Mouse (Mus musculus) kidney, embryonic 16.5 days (tissue): ENCODE measurements around the gene Ikbke. TPM values are rescaled to one million over a fixed set of nuclear protein-coding genes. Genes with fewer than 3 reads are reported as not detected.
"Not testable (repeated sequence)": the region's sequence is repeated elsewhere in the genome, so short reads cannot be mapped to it uniquely, and the experiment has no call there.

Experiments used
- ATAC-seq: fragments of 200-750 bp; cut with Nextera tagmentation; 2 replicates; pipeline ENCODE4 v1.8.0; 2017; ENCODE audit warnings: moderate TSS enrichment; ENCODE audit not compliant: low FRiP score, low TSS enrichment
- H3K27ac ChIP-seq: fragments of 300-500 bp; sonication (generic); 2 replicates; pipeline ENCODE4 v1.5.1; 2014; ENCODE audit warnings: low read length
- H3K27me3 ChIP-seq: fragments of 300-500 bp; sonication (generic); 2 replicates; pipeline ENCODE4 v1.6.1; 2014; ENCODE audit warnings: low read length, control low read depth, mixed read lengths; ENCODE audit not compliant: insufficient read depth
- H3K36me3 ChIP-seq: fragments of 300-500 bp; sonication (generic); 2 replicates; pipeline ENCODE4 v1.6.1; 2014; ENCODE audit warnings: low read length, control low read depth, mixed read lengths; ENCODE audit not compliant: insufficient read depth
- H3K4me1 ChIP-seq: fragments of 300-500 bp; sonication (generic); 2 replicates; pipeline ENCODE4 v1.6.1; 2014; ENCODE audit warnings: low read length, control low read depth, mixed read lengths; ENCODE audit not compliant: insufficient read depth
- H3K4me2 ChIP-seq: fragments of 300-500 bp; sonication (generic); replicated peaks from 2 replicates; pipeline ENCODE4 v1.6.1; 2014; ENCODE audit warnings: low read depth, low read length
- H3K4me3 ChIP-seq: fragments of 300-500 bp; sonication (generic); 2 replicates; pipeline ENCODE4 v1.5.1; 2014; ENCODE audit warnings: mild to moderate bottlenecking, low read length
- H3K9ac ChIP-seq: fragments of 300-500 bp; sonication (generic); replicated peaks from 2 replicates; pipeline ENCODE4 v1.6.1; 2014; ENCODE audit warnings: low read length
- H3K9me3 ChIP-seq: fragments of 300-500 bp; sonication (generic); 2 replicates; pipeline ENCODE4 v1.6.1; 2016; ENCODE audit warnings: low read length, control low read depth
- WGBS: fragments of 180-500 bp; shearing (Covaris S2); extraction: QIAGEN DNeasy Blood & Tissue Kit; methylation state at CpG from one replicate; pipeline ENCODE4 v1.1.7; 2014; 5-methylcytosine and 5-hydroxymethylcytosine counted together
- polyA plus RNA-seq: library from polyadenylated mRNA; unstranded; fragments of >200 nt; fragmentation: Nextera tagmentation; extraction: Ambion mirVana; gene quantifications from 2 replicates; pipeline ENCODE4 v1.2.1, GENCODE M21; 2015

Ikbke gene
- polyA plus RNA-seq, 1 experiment from 2014 or later, result 4.8 TPM

- WGBS, result 36% methylated on average over 22 of the region's 22 CpGs
- H3K9ac ChIP-seq, result no peak overlapping the region
- H3K9me3 ChIP-seq, result no peaks in the 10 kb centered on the region
- H3K4me2 ChIP-seq, result no peak overlapping the region
- H3K27me3 ChIP-seq, result no peaks in the 10 kb centered on the region
- peaks cover 2% of the 10 kb centered on the region; the same call in 1 of the 2 replicates for H3K4me1 ChIP-seq
- H3K27ac ChIP-seq, result no peak overlapping the region
- H3K36me3 ChIP-seq, result no peaks in the 10 kb centered on the region
- no peak overlapping the region for H3K4me3 ChIP-seq
- ATAC-seq, result peak; percentile 28; the same call in 1 of the 2 replicates
Observed at GRCm38 (mm10) chr1:131269797-131270578, 9.4 kb downstream of the Ikbke start.

DNA sequence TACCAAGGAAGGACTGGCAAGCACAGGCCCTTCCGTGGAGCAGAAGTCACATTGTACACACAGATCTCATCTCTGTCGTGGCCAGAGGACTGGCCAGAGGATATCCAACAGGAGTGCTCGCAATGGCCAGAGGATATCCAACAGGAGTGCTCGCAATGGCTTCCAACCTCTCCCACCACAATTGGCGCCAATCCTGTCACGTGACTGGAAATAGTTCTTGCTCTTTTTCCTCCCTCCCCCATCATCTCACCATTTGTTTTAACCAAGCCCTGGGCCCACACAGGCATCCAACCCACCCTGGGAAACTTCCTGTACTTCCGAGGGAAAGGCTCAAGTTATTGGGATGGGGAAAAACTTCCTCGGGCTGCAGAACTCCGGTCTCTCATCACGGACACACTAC lies 10.6 kb downstream of the Ikbke start:
- H3K9me3 ChIP-seq, result no peaks in the 10 kb centered on the region
- H3K36me3 ChIP-seq, result no peaks in the 10 kb centered on the region
- no peaks in the 10 kb centered on the region for H3K4me1 ChIP-seq
- no peak for ATAC-seq
- no peak overlapping the region for H3K9ac ChIP-seq
- H3K4me3 ChIP-seq, result no peak overlapping the region
- no peak overlapping the region for H3K27ac ChIP-seq
- H3K27me3 ChIP-seq, result no peaks in the 10 kb centered on the region
- WGBS, result 83% methylated on average over 10 of the region's 10 CpGs
- no peak overlapping the region for H3K4me2 ChIP-seq

DNA sequence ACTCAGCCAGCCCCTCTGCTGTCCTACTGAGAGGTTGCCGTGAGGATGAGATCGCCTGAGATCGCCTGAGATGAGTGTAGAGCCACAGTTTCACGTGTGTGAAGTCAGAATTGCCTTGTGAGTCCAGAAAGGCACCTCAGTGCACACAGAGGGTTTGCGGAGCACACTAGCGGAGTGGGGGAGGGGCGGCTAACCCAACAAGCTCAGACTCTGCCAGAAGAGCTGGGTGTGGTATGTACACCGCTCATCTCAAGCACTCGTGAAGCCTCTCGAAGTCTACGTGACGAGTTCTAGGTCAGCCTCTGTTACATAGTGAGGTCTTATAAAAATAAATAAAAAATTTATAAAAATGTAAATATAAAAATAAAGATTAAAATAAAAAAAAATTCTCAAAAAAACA lies 15.5 kb downstream of the Ikbke start:
- H3K9me3 ChIP-seq, result no peaks in the 10 kb centered on the region
- no peak overlapping the region for H3K9ac ChIP-seq
- no peaks in the 10 kb centered on the region for H3K27me3 ChIP-seq
- no peak overlapping the region for H3K4me3 ChIP-seq
- no peak overlapping the region for H3K4me2 ChIP-seq
- H3K4me1 ChIP-seq, result no peaks in the 10 kb centered on the region
- WGBS, result 82% methylated on average over 12 of the region's 12 CpGs
- H3K36me3 ChIP-seq, result no peaks in the 10 kb centered on the region
- H3K27ac ChIP-seq, result no peak overlapping the region
- ATAC-seq, result no peak

- H3K9me3 ChIP-seq, result no peaks in the 10 kb centered on the region
- no peak overlapping the region for H3K27ac ChIP-seq
- no peak for ATAC-seq
- 33% methylated on average over 10 of the region's 10 CpGs for WGBS
- no peaks in the 10 kb centered on the region for H3K27me3 ChIP-seq
- H3K4me3 ChIP-seq, result no peak overlapping the region
- H3K9ac ChIP-seq, result no peak overlapping the region
- H3K4me1 ChIP-seq, result no peaks in the 10 kb centered on the region
- 0 out of 2 replicates have a peak, but pooled peaks cover 2% of the 10 kb centered on the region for H3K36me3 ChIP-seq
- H3K4me2 ChIP-seq, result no peak overlapping the region
Observed at GRCm38 (mm10) chr1:131260309-131260656, 19.1 kb downstream of the Ikbke start.

GRCm38 (mm10) chr1:131259632-131260308 lies 19.6 kb downstream of the Ikbke start:
- Histone ChIP-seq H3K4me1 (no peaks in the 10 kb centered on the region), H3K4me2 (no peak overlapping the region), H3K9ac (no peak overlapping the region), H3K9me3 (no peaks in the 10 kb centered on the region), H3K4me3 (no peak overlapping the region), H3K27me3 (no peaks in the 10 kb centered on the region), H3K27ac (no peak overlapping the region), H3K36me3 (0 out of 2 replicates have a peak, but pooled peaks cover 2% of the 10 kb centered on the region)
- WGBS, result 81% methylated on average over 10 of the region's 10 CpGs
- no peak for ATAC-seq

DNA sequence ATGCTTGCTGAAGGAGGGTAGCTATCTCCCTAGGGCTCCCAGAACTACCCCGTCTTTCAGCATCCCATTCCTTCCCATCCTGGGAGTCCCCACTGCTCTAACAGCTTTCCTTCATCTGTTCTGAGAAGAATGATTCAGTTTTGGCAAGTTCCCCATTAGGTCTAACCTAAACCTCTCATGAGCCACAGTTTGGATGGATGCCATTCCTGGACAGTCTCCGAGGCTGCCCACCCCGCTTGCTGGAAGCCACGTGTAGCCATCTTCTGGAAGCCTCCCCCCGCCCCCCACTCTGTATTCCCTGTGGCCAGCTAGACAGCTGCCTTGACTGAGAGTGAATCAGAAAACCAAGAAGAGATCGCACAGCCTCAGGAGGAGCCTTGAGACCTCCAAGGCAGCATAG lies 22.1 kb downstream of the Ikbke start:
- no peaks in the 10 kb centered on the region for H3K9me3 ChIP-seq
- H3K27me3 ChIP-seq, result no peaks in the 10 kb centered on the region
- WGBS, result 86% methylated on average over 6 of the region's 6 CpGs
- H3K4me2 ChIP-seq, result no peak overlapping the region
- 0 out of 2 replicates have a peak, but pooled peaks cover 2% of the 10 kb centered on the region for H3K36me3 ChIP-seq
- no peak overlapping the region for H3K4me3 ChIP-seq
- H3K27ac ChIP-seq, result no peak overlapping the region
- H3K4me1 ChIP-seq, result no peaks in the 10 kb centered on the region
- no peak overlapping the region for H3K9ac ChIP-seq
- ATAC-seq, result no peak

GRCm38 (mm10) chr1:131252516-131253250 lies 26.7 kb downstream of the Ikbke start:
- H3K9ac ChIP-seq, H3K4me1 ChIP-seq, H3K9me3 ChIP-seq, H3K4me2 ChIP-seq, ATAC-seq, H3K4me3 ChIP-seq, H3K36me3 ChIP-seq, H3K27ac ChIP-seq, H3K27me3 ChIP-seq: not testable (repeated sequence)
- 82% methylated on average over 7 of the region's 7 CpGs for WGBS

DNA sequence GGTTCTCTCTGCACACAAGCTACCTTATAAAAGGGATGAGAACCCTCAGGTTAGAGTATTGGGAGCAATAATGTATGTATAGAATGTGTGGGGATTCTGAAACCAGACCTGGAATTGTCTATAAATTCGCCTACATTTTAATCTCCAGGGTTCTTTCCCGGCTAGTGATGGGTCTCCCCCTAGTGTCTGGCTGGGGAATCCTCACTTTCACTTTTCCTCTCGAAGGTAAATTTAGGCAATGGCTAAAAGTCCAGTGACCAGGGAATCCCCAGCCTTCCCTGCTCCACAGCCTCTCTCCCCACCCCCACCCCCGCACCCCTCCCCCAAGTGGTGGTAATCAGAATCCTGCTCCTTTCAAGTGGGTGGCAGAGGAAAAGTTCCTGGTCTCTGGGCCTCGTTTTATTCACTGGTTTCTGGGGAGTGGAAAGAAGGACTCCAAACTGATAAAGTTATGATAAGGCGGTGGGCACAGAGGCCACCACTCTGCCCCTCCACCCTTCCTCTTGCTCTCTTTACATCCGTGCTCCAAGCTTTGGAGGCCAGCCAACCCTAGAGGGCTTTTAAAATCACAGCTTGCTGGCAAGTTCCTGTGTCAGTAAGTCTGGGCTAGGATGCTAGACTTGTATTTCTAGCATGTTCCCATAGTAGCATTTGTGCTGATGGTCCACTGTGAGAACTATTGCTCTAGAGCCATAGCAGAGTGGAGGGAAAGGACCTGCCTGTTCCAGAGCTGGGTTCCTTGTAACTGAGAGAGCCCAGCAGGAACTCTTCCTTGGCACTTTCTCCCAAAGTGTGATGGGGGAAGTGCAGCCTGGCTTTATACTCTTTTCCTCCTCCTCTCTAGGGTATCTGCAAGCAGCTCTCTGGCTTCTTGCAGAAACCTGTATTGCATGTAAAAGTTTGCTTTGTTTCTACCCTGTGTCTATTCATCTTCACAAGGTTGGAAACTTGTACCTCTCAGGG lies 32.7 kb downstream of the Ikbke start:
- H3K4me2 ChIP-seq, result peak overlapping the region; percentile 37; the same call in 1 of the 2 replicates
- ATAC-seq, result no peak
- peaks cover 20% of the 10 kb centered on the region for H3K27me3 ChIP-seq
- H3K9ac ChIP-seq, result no peak overlapping the region; the same call in 1 of the 2 replicates
- no peaks in the 10 kb centered on the region for H3K36me3 ChIP-seq
- no peaks in the 10 kb centered on the region for H3K9me3 ChIP-seq
- no peak overlapping the region for H3K27ac ChIP-seq
- H3K4me3 ChIP-seq, result no peak overlapping the region; the same call in 1 of the 2 replicates
- peaks cover 29% of the 10 kb centered on the region for H3K4me1 ChIP-seq
- WGBS, result 9% methylated on average over 7 of the region's 7 CpGs

- no peaks in the 10 kb centered on the region for H3K9me3 ChIP-seq
- no peak overlapping the region for H3K27ac ChIP-seq
- 8% methylated on average over 9 of the region's 9 CpGs for WGBS
- peaks cover 29% of the 10 kb centered on the region for H3K4me1 ChIP-seq
- no peaks in the 10 kb centered on the region for H3K36me3 ChIP-seq
- peak overlapping the region; percentile 73 for H3K4me3 ChIP-seq
- peak; percentile 50 for ATAC-seq
- peaks cover 20% of the 10 kb centered on the region for H3K27me3 ChIP-seq
- H3K9ac ChIP-seq, result 0 out of 2 replicates have a peak overlapping the region, but pooled peaks have one; percentile 14
- H3K4me2 ChIP-seq, result peak overlapping the region; percentile 98
Observed at GRCm38 (mm10) chr1:131245926-131246325, 33.5 kb downstream of the Ikbke start.
